Mouse (Mus musculus) kidney, adult 2 months (tissue): Measurements from ENCODE around the gene Gm20715.

Experiments used
- CTCF ChIP-seq: fragments of 200-500 bp; conservative IDR thresholded peaks from 2 replicates; pipeline ENCODE4 v1.5.1; 2011; ENCODE audit warnings: low read depth, mild to moderate bottlenecking, control low read depth, low read length, moderate library complexity, mixed read lengths; ENCODE audit not compliant: insufficient read depth, insufficient read length
- POLR2A ChIP-seq: fragments of 200-500 bp; IDR thresholded peaks from one replicate; pipeline ENCODE4 v1.6.1; 2011; ENCODE audit warnings: low read depth, low read length, control low read depth

- TF ChIP-seq POLR2A (no peak), CTCF (no peak)
Observed at GRCm38 (mm10) chr7:6397996-6398975, 11.8 kb upstream of the Gm20715 start, which contains the start of gene Smim17.
